Comparison of ENCODE assay signal across 8 mouse cellular contexts in genomic region chr11:90030557-90030956, GRCm38 (mm10). TPM values are rescaled to one million over a fixed set of nuclear protein-coding genes. Genes with fewer than 3 reads are reported as not detected.
DNase-seq lines count a peak whose midpoint lies in the region; ATAC-seq and TF ChIP-seq lines count a peak whose summit lies in the region.

No protein-coding gene starts in this region.

- intact Hi-C loops in left cerebral cortex, postnatal 10 days (cut with DNase I) = loop anchor here (5.0 kb wide), 1 partner anchor 137 kb away; no protein-coding TSS in a partner anchor

- peaks cover 0 to 5% of the 10 kb centered on the region in 2 experiments for H3K36me3 ChIP-seq in CH12.LX (replicated peaks in 1 of 2; ENCODE audit: control insufficient read depth in 1 of 2, insufficient read depth in 1 of 2, low read length in 1 of 2)
- H3K36me3 ChIP-seq in forebrain, embryonic 16.5 days (ENCODE audit: control insufficient read depth, insufficient read depth) = no peaks in the 10 kb centered on the region
- no peaks in the 10 kb centered on the region for H3K36me3 ChIP-seq in hindbrain, embryonic 12.5 days
- H3K36me3 ChIP-seq in small intestine, adult 2 months (ENCODE audit: control insufficient read depth, insufficient read depth, low read length) = no peaks in the 10 kb centered on the region

- peak; percentile 27; the same call in 1 of the 2 replicates for TF ChIP-seq EP300 in CH12.LX (IDR thresholded peaks at IDR 0.05; ENCODE audit: low read length)

- WGBS in forebrain, embryonic 16.5 days = under 1% methylated on average over 15 of the region's 15 CpGs
- WGBS in hindbrain, embryonic 12.5 days = under 1% methylated on average over 15 of the region's 15 CpGs
- 2% methylated on average over 15 of the region's 15 CpGs for whole genome bisulfite sequencing in small intestine, adult 2 months

- no peak overlapping the region for H3K9ac ChIP-seq in CH12.LX (ENCODE audit: insufficient read depth, low read depth)
- no peak overlapping the region; the same call in none of the 2 replicates for H3K9ac ChIP-seq in forebrain, embryonic 16.5 days (replicated peaks; ENCODE audit: low read depth, low read length)
- H3K9ac ChIP-seq in hindbrain, embryonic 12.5 days = 0 out of 2 replicates have a peak overlapping the region, but pooled peaks have one; percentile 25

- ATAC-seq in forebrain, embryonic 16.5 days = no peak
- no peak for ATAC-seq in hindbrain, embryonic 12.5 days (ENCODE audit: low FRiP score)

- in situ Hi-C loops in CH12.LX (cut with MboI; ENCODE audit: low pct_ligation_motif_present, low pct_unique_long_range_greater_than_20kb, low sequenced_read_pairs) = no loop called here

- H3K4me3 ChIP-seq in CH12.LX (replicated peaks in 1 of 3; ENCODE audit: low read depth in 2 of 3, low read length in 2 of 3, poor library complexity in 1 of 3) = peak overlapping the region in 1 of 3 experiments; percentile 47
- peak overlapping the region; percentile 38 for H3K4me3 ChIP-seq in forebrain, embryonic 16.5 days (replicated peaks; ENCODE audit: low read length)
- peak overlapping the region; percentile 25 for H3K4me3 ChIP-seq in hindbrain, embryonic 12.5 days
- H3K4me3 ChIP-seq in small intestine, adult 2 months (ENCODE audit: low read depth, low read length) = peak overlapping the region; percentile 51

- no peak for TF ChIP-seq CTCF in CH12.LX (conservative IDR thresholded peaks at IDR 0.05 in 1 of 2, IDR thresholded peaks at IDR 0.05 in 1 of 2; ENCODE audit: low read depth in 2 of 2, low read length in 2 of 2)
- no peak for TF ChIP-seq CTCF in small intestine, adult 2 months (IDR thresholded peaks at IDR 0.05; ENCODE audit: extremely low read depth, insufficient read length, insufficient replicate concordance, low read depth, low read length)

- TF ChIP-seq POLR2A in CH12.LX (IDR thresholded peaks at IDR 0.05; ENCODE audit: low read depth, low read length) = peak; percentile 54
- TF ChIP-seq POLR2A in small intestine, adult 2 months (IDR thresholded peaks at IDR 0.05; ENCODE audit: low read depth, low read length) = no peak

- H3K4me2 ChIP-seq in CH12.LX (ENCODE audit: insufficient read depth, low read depth, poor library complexity, severe bottlenecking) = peak overlapping the region; percentile 87
- H3K4me2 ChIP-seq in forebrain, embryonic 16.5 days (ENCODE audit: low read length) = peak overlapping the region; percentile 54
- peak overlapping the region; percentile 45 for H3K4me2 ChIP-seq in hindbrain, embryonic 12.5 days (replicated peaks)

- peaks cover 17 to 51% of the 10 kb centered on the region in 2 experiments for H3K4me1 ChIP-seq in CH12.LX (ENCODE audit: control insufficient read depth in 1 of 2, insufficient read depth in 2 of 2)
- peaks cover 12% of the 10 kb centered on the region for H3K4me1 ChIP-seq in forebrain, embryonic 16.5 days (replicated peaks; ENCODE audit: control insufficient read depth, insufficient read depth, low read length)
- peaks cover 18% of the 10 kb centered on the region for H3K4me1 ChIP-seq in hindbrain, embryonic 12.5 days
- peaks cover 14% of the 10 kb centered on the region for H3K4me1 ChIP-seq in small intestine, adult 2 months (ENCODE audit: control insufficient read depth, insufficient read depth, insufficient read length, low read length)

- DNase-seq in CH12.LX (ENCODE audit: extremely low read depth) = peak; percentile 78
- peak; percentile 34 for DNase-seq in adrenal gland, adult 8-10 months
- peak; percentile 46 to 62 for DNase-seq in left cerebral cortex, postnatal 10 days (ENCODE audit: extremely low spot score in 1 of 2, low spot score in 2 of 2)
- DNase-seq in lung, postnatal 4 days = peak; percentile 73 to 77
- DNase-seq in c-Kit-positive CD71-positive TER-119-positive erythroid progenitor cells, embryonic 14.5 days (ENCODE audit: low spot score) = no peak

- dilution Hi-C loops in CH12.LX (cut with MboI; ENCODE audit: extremely low pct_ligation_motif_present, extremely low pct_unique_long_range_greater_than_20kb, low sequenced_read_pairs) = no loop called here

- H3K27ac ChIP-seq in CH12.LX (ENCODE audit: insufficient read depth, low read depth) = no peak overlapping the region
- no peak overlapping the region for H3K27ac ChIP-seq in forebrain, embryonic 16.5 days (ENCODE audit: low read length)
- H3K27ac ChIP-seq in hindbrain, embryonic 12.5 days = no peak overlapping the region
- no peak overlapping the region for H3K27ac ChIP-seq in small intestine, adult 2 months (ENCODE audit: insufficient read depth, low read depth, low read length)

- H3K79me2 ChIP-seq in CH12.LX (replicated peaks; ENCODE audit: control insufficient read depth, extremely low read depth, insufficient read depth, poor library complexity, severe bottlenecking) = no peaks in the 10 kb centered on the region

- H3K27me3 ChIP-seq in CH12.LX (replicated peaks) = peaks cover 6% of the 10 kb centered on the region
- H3K27me3 ChIP-seq in forebrain, embryonic 16.5 days (replicated peaks; ENCODE audit: control insufficient read depth, insufficient read depth, low read length) = peaks cover 10% of the 10 kb centered on the region; the same call in 1 of the 2 replicates
- H3K27me3 ChIP-seq in hindbrain, embryonic 12.5 days = peaks cover 24% of the 10 kb centered on the region
- peaks cover 11% of the 10 kb centered on the region for H3K27me3 ChIP-seq in small intestine, adult 2 months (ENCODE audit: control insufficient read depth, insufficient read depth, low read length)

- TF ChIP-seq RAD21 in CH12.LX (IDR thresholded peaks at IDR 0.05; ENCODE audit: low read depth, low read length) = no peak

- H3K9me3 ChIP-seq in CH12.LX (replicated peaks; ENCODE audit: low read length) = no peaks in the 10 kb centered on the region
- no peaks in the 10 kb centered on the region for H3K9me3 ChIP-seq in forebrain, embryonic 16.5 days (ENCODE audit: control insufficient read depth, low read length)
- no peaks in the 10 kb centered on the region for H3K9me3 ChIP-seq in hindbrain, embryonic 12.5 days (replicated peaks)

TF ChIP-seq in CH12.LX, 34 proteins besides CTCF, POLR2A, EP300 and RAD21 (continues in another document):
- TF ChIP-seq ZC3H11A (IDR thresholded peaks at IDR 0.05; ENCODE audit: low read depth, low read length) = no peak
- TF ChIP-seq MAZ (IDR thresholded peaks at IDR 0.05; ENCODE audit: low read depth, low read length) = no peak
- TF ChIP-seq TBP (conservative IDR thresholded peaks at IDR 0.05; ENCODE audit: low read depth, low read length) = 0 out of 2 replicates have a peak, but pooled peaks have one; percentile 35
- TF ChIP-seq ZNF384 (IDR thresholded peaks at IDR 0.05; ENCODE audit: low read depth, low read length) = peak; percentile 64; the same call in 1 of the 2 replicates
- TF ChIP-seq ELF1 (IDR thresholded peaks at IDR 0.05; ENCODE audit: low read depth, low read length) = peak; percentile 53; the same call in 1 of the 2 replicates
- peak; percentile 23; the same call in 1 of the 2 replicates for TF ChIP-seq ETS1 (conservative IDR thresholded peaks at IDR 0.05; ENCODE audit: low read depth, low read length)
- TF ChIP-seq MAFK (IDR thresholded peaks at IDR 0.05; ENCODE audit: insufficient replicate concordance, low read length) = 0 out of 2 replicates have a peak, but pooled peaks have one; percentile 64
- TF ChIP-seq TCF12 (IDR thresholded peaks at IDR 0.05; ENCODE audit: low read depth, low read length) = peak; percentile 71; the same call in 1 of the 2 replicates
- TF ChIP-seq MAX (IDR thresholded peaks at IDR 0.05; ENCODE audit: low read length) = no peak
- TF ChIP-seq IRF4 (IDR thresholded peaks at IDR 0.05; ENCODE audit: low read depth, low read length) = peak; percentile 70
- no peak for TF ChIP-seq ZKSCAN1 (IDR thresholded peaks at IDR 0.05; ENCODE audit: borderline replicate concordance, low read depth, low read length)
- no peak for TF ChIP-seq ZMIZ1 (IDR thresholded peaks at IDR 0.05; ENCODE audit: low read depth, low read length)
- TF ChIP-seq NRF1 (IDR thresholded peaks at IDR 0.05; ENCODE audit: low read depth, low read length) = no peak
- no peak for TF ChIP-seq JUND (conservative IDR thresholded peaks at IDR 0.05; ENCODE audit: low read depth, low read length)
- TF ChIP-seq USF1 (IDR thresholded peaks at IDR 0.05; ENCODE audit: low read depth, low read length) = no peak
- TF ChIP-seq KAT2A (IDR thresholded peaks at IDR 0.05; ENCODE audit: insufficient replicate concordance, low read length) = no peak
- TF ChIP-seq MEF2A (IDR thresholded peaks at IDR 0.05; ENCODE audit: borderline replicate concordance, low read depth, low read length) = peak; percentile 50; the same call in 1 of the 2 replicates
- peak; percentile 58 for TF ChIP-seq HCFC1 (IDR thresholded peaks at IDR 0.05; ENCODE audit: low read depth, low read length)
- no peak for TF ChIP-seq RCOR1 (conservative IDR thresholded peaks at IDR 0.05; ENCODE audit: low read depth, low read length)
- no peak for TF ChIP-seq E2F4 (IDR thresholded peaks at IDR 0.05; ENCODE audit: insufficient replicate concordance, low read depth, low read length)
- no peak for TF ChIP-seq NELFE (IDR thresholded peaks at IDR 0.05; ENCODE audit: low read depth, low read length)
- TF ChIP-seq SMC3 (IDR thresholded peaks at IDR 0.05; ENCODE audit: low read depth, low read length) = no peak
- TF ChIP-seq MXI1 (IDR thresholded peaks at IDR 0.05; ENCODE audit: low read depth, low read length) = no peak; the same call in 1 of the 2 replicates
- TF ChIP-seq POLR2AphosphoS2 (IDR thresholded peaks at IDR 0.05; ENCODE audit: low read depth, low read length) = no peak

RNA-seq across cellular contexts. Expression of gene Tmem100, which starts 0.4 kb away (rescaled TPM):
- 0.17 and 0.30 TPM in 2 replicates for total RNA-seq in CH12.LX (2012; rRNA removed)
- total RNA-seq in CH12.LX (2014; rRNA removed) = 1.0 and 1.2 TPM in 2 replicates
- polyA plus RNA-seq in CH12.LX (2012; ENCODE audit: insufficient read length, low read depth) = 3.5 and 3.6 TPM in 2 replicates
- total RNA-seq in adrenal gland, adult 8-10 months (2022) = 1 to 10 TPM; 1.9 to 3.9 (median 3.3) TPM
- polyA plus RNA-seq in forebrain, embryonic 16.5 days (2015; fragmentation: Nextera tagmentation; extraction: Ambion mirVana) = 5.0 and 6.7 TPM in 2 replicates
- 10.5 and 11.2 TPM in 2 replicates for polyA plus RNA-seq in hindbrain, embryonic 12.5 days (2016; fragmentation: Nextera tagmentation; extraction: Ambion mirVana)
- 10 to 100 TPM; 17.9 to 18.4 TPM for total RNA-seq in left cerebral cortex, postnatal 10 days (2021)
- 0.62 and 0.66 TPM in 2 replicates for polyA plus RNA-seq in small intestine, adult 2 months (2012; rRNA removed)

RNA-seq across cellular contexts. Expression of gene Pctp, which starts 27.9 kb away (rescaled TPM):
- total RNA-seq in CH12.LX (2012; rRNA removed) (23.0 and 24.6 TPM in 2 replicates), CH12.LX (2014; rRNA removed) (26.0 and 28.0 TPM in 2 replicates)
- 31.5 and 31.8 TPM in 2 replicates for polyA plus RNA-seq in CH12.LX (2012; ENCODE audit: insufficient read length, low read depth)
- total RNA-seq in adrenal gland, adult 8-10 months (2022) = 1 to 10 TPM; 8.0 to 9.5 (median 8.6) TPM
- 0.87 and 1.3 TPM in 2 replicates for polyA plus RNA-seq in forebrain, embryonic 16.5 days (2015; fragmentation: Nextera tagmentation; extraction: Ambion mirVana)
- polyA plus RNA-seq in hindbrain, embryonic 12.5 days (2016; fragmentation: Nextera tagmentation; extraction: Ambion mirVana) = 4.3 and 4.6 TPM in 2 replicates
- total RNA-seq in left cerebral cortex, postnatal 10 days (2021) = under 1 TPM; 0.75 TPM
- polyA plus RNA-seq in small intestine, adult 2 months (2012; rRNA removed) = 0.70 and 1.4 TPM in 2 replicates
